Mouse (Mus musculus) kidney, adult 18-20 months (tissue): Measurements from ENCODE around the gene Wdfy4.

ENCODE experiments used
- DNase-seq: peaks from one replicate; pipeline ENCODE4 v3.0.0; 2021

Gene Wdfy4

GRCm38 (mm10) chr14:33185068-33185800 lies at the start of gene Wdfy4:
Gene Wdfy4 (minus strand): TSS chr14:33185508.
- no peak for DNase-seq

- no peak for DNase-seq
Observed at GRCm38 (mm10) chr14:33232048-33232447, 46.7 kb upstream of the Wdfy4 start.

- no peak for DNase-seq
Observed at GRCm38 (mm10) chr14:33231311-33231710, 46.0 kb upstream of the Wdfy4 start.

GRCm38 (mm10) chr14:33230672-33231071 lies 45.4 kb upstream of the Wdfy4 start:
- no peak for DNase-seq

- no peak for DNase-seq
Observed at GRCm38 (mm10) chr14:33225235-33225634, 39.9 kb upstream of the Wdfy4 start.

GRCm38 (mm10) chr14:33216343-33217208 lies 31.3 kb upstream of the Wdfy4 start:
- no peak for DNase-seq

GRCm38 (mm10) chr14:33215163-33215562 lies 29.9 kb upstream of the Wdfy4 start:
- DNase-seq: no peak

- DNase-seq: no peak
Observed at GRCm38 (mm10) chr14:33214767-33215128, 29.4 kb upstream of the Wdfy4 start.

GRCm38 (mm10) chr14:33213823-33214766 lies 28.8 kb upstream of the Wdfy4 start, which contains the start of gene Arhgap22:
Gene Arhgap22 (plus strand): TSS chr14:33214026.
- peak; percentile 82 for DNase-seq

- no peak for DNase-seq
Observed at GRCm38 (mm10) chr14:33212958-33213309, 27.6 kb upstream of the Wdfy4 start.

- DNase-seq: peak; percentile 31
Observed at GRCm38 (mm10) chr14:33212271-33212957, 27.1 kb upstream of the Wdfy4 start.

- DNase-seq: no peak
Observed at GRCm38 (mm10) chr14:33210806-33211205, 25.5 kb upstream of the Wdfy4 start.

- no peak for DNase-seq
Observed at GRCm38 (mm10) chr14:33208331-33208730, 23.0 kb upstream of the Wdfy4 start.

- DNase-seq: no peak
Observed at GRCm38 (mm10) chr14:33207011-33207410, 21.7 kb upstream of the Wdfy4 start.

GRCm38 (mm10) chr14:33205280-33205965 lies 20.1 kb upstream of the Wdfy4 start:
- DNase-seq: no peak

GRCm38 (mm10) chr14:33203777-33204176 lies 18.5 kb upstream of the Wdfy4 start:
- no peak for DNase-seq

- DNase-seq: no peak
Observed at GRCm38 (mm10) chr14:33202885-33203284, 17.6 kb upstream of the Wdfy4 start.

GRCm38 (mm10) chr14:33202161-33202560 lies 16.9 kb upstream of the Wdfy4 start:
- no peak for DNase-seq

GRCm38 (mm10) chr14:33194241-33194640 lies 8.9 kb upstream of the Wdfy4 start:
- no peak for DNase-seq

- no peak for DNase-seq
Observed at GRCm38 (mm10) chr14:33193762-33194161, 8.5 kb upstream of the Wdfy4 start.

- DNase-seq: no peak
Observed at GRCm38 (mm10) chr14:33190646-33191045, 5.3 kb upstream of the Wdfy4 start.
